Mouse (Mus musculus): ENCODE results near the gene Ttc7. TPM values are rescaled to one million over a fixed set of nuclear protein-coding genes. Genes with fewer than 3 reads are reported as not detected.

Gene Ttc7
- polyA plus RNA-seq, 1 experiment from 2014 or later, result 4.9 TPM

DNA sequence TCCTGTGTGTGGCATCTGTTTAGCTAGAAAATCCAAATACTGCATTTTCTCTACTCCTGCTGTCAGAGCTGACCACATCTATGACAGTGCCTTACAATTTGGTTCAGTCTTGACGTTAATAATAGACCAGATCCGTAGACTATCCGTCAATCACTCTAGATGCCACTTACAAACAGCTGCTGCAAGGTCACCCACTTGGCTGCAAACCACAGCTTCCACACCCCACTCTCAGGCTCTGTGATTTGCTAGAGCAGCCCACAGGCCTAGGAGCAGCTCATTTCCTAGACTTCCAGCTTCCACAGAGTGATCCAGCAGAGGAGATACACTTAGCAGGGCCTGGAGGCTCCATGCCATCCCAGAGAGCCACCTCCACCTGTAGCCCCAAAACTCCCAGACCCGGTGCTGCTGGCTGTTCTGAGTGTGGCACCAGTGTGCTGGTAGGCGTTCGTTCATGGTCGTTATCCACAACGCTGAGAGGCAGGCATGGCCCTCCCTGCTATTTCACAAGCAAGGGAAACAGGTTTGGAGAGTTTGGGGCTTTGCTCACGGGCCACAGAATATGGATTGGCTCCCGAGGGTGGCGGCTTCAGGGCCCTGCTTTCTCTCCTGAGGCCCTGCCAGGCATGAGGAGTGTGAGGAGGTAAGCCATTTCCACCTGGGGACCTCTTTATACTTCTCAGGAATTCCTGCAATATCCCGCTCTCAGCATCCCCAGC, 26.5 kb downstream of the Ttc7 start:
- no peak for ATAC-seq (replicated peaks)
- no peak overlapping the region for H3K4me3 ChIP-seq
- no peaks in the 10 kb centered on the region; the same call in 1 of the 2 replicates for H3K27me3 ChIP-seq (replicated peaks)
- H3K27ac ChIP-seq, result no peak overlapping the region
- 81% methylated on average over 12 of the region's 12 CpGs for WGBS
- no peaks in the 10 kb centered on the region for H3K36me3 ChIP-seq (replicated peaks)
- no peak overlapping the region for H3K9ac ChIP-seq
- no peak overlapping the region for H3K4me2 ChIP-seq
- H3K9me3 ChIP-seq, result no peaks in the 10 kb centered on the region
- H3K4me1 ChIP-seq, result no peaks in the 10 kb centered on the region

DNA sequence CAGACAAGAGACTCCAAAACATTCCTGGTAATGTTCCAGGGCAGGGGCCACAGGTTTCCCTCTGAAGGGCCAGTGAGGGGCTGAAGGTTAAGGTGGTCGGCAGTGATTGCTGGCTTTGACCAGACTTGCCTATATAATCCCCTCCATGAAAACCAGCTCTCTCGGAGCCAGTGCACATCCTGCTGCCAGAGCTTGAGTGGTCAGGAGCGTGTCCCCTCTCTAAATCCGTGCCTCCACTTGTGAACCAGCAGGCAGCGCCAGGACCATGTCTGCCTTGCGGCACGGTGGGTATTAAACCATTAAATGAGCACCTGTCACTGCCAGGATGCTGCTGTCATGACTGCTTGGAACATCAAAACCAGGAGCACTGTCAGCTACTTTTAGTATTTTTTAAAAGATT, 27.8 kb downstream of the Ttc7 start:
- no peak overlapping the region for H3K27ac ChIP-seq
- no peak for ATAC-seq (replicated peaks)
- no peak overlapping the region for H3K4me3 ChIP-seq
- no peak overlapping the region for H3K4me2 ChIP-seq
- no peak overlapping the region for H3K9ac ChIP-seq
- no peaks in the 10 kb centered on the region for H3K36me3 ChIP-seq (replicated peaks)
- WGBS, result 82% methylated on average over 7 of the region's 7 CpGs
- no peaks in the 10 kb centered on the region for H3K9me3 ChIP-seq
- H3K4me1 ChIP-seq, result peaks cover 7% of the 10 kb centered on the region
- H3K27me3 ChIP-seq (replicated peaks), result no peaks in the 10 kb centered on the region; the same call in 1 of the 2 replicates

DNA sequence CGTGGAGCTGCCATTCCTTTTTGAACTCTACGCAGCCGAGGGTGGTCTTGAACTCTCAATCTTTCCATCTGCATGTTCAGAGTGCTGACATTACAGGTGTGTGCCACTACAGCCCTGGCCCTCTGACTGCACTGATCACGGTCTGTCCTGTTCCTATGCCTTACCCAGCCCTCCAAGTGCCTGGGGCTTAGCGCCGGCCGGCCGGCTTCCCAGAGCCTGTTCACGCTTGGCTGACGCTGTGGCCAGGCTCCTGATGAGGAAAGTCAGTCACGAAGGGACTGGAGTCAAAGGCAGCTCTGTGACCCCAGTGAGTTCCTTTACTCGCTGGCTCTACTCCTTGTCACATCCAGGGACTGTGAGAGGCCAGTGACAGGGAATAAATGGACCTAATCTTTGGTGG, 29.7 kb downstream of the Ttc7 start:
- no peak overlapping the region for H3K4me3 ChIP-seq
- WGBS, result 29% methylated on average over 12 of the region's 12 CpGs
- no peak for ATAC-seq (replicated peaks)
- no peak overlapping the region for H3K9ac ChIP-seq
- no peaks in the 10 kb centered on the region for H3K9me3 ChIP-seq
- H3K36me3 ChIP-seq (replicated peaks), result no peaks in the 10 kb centered on the region
- peaks cover 7% of the 10 kb centered on the region for H3K4me1 ChIP-seq
- H3K4me2 ChIP-seq, result no peak overlapping the region
- H3K27ac ChIP-seq, result no peak overlapping the region
- no peaks in the 10 kb centered on the region; the same call in 1 of the 2 replicates for H3K27me3 ChIP-seq (replicated peaks)

DNA sequence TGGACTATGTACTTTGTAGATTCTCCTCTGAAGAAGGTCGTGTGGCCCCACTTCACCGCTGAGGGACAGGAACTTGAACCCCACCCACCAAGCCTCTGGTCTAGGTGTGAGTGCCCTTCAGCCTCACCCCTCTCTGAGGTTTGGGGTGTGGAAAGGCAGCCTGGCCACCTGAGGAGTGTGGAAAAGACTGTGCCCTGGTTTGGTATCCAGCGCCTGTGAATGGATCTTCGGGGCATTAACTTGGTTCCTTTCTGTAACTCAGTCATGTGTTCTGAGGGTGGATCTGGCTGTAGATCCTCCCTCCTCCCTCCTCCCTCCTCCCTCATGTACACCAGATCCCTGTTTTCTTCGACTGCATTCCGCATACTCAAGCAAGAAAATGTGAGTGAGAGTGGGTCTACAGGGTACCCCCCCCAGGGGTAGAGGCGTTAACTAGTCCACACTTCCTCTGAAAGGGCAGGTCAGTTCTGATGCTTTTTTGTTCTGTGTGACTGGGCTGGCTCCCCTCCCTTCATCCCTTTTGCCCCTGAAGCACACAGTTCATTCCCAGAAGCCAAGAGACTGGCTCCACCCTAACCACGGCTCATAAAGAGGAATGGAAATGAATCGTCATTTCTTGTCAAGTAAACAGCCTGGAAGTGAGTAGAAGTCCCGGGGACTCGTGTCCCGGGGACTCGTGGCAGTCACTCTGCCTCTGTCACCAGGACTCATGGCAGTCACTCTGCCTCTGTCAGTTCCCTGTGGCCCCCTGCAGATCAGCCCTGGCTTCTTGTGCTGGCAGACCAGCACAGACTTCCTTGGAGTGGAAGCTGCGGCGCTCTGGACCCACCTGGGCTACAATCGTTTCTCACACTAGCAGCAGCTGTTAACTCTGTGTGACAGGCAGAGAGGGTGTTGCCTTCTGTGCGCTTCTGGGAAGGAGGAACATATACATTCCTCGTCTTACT, 30.5 kb downstream of the Ttc7 start:
- no peak overlapping the region for H3K27ac ChIP-seq
- H3K4me1 ChIP-seq, result peaks cover 7% of the 10 kb centered on the region
- no peak overlapping the region for H3K9ac ChIP-seq
- H3K9me3 ChIP-seq, result no peaks in the 10 kb centered on the region
- H3K4me3 ChIP-seq, result no peak overlapping the region
- 63% methylated on average over 18 of the region's 18 CpGs for WGBS
- H3K27me3 ChIP-seq (replicated peaks), result no peaks in the 10 kb centered on the region; the same call in 1 of the 2 replicates
- H3K4me2 ChIP-seq, result no peak overlapping the region
- H3K36me3 ChIP-seq (replicated peaks), result no peaks in the 10 kb centered on the region
- ATAC-seq (replicated peaks), result no peak

DNA sequence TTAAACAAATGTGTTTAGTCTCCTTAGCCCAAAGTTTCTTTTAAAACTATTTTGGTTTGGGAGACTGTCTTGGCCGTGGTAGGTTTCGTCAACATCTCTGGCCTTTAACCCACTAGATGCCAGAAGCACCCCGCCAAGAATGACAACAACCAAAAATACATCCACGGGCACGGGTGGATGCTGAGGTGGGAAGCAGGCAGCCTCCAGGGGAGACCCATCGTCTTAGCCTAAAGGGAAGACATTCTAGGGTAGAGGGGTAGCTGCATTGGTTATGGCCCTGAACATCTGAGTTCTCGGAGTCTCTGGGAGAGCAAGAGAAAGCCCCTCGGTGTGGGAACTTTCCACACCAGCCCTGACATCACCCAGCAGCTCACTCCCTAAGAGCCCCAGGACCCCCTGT, 31.4 kb downstream of the Ttc7 start:
- no peaks in the 10 kb centered on the region for H3K36me3 ChIP-seq (replicated peaks)
- no peak for ATAC-seq (replicated peaks)
- no peak overlapping the region for H3K4me3 ChIP-seq
- H3K27me3 ChIP-seq (replicated peaks), result no peaks in the 10 kb centered on the region; the same call in 1 of the 2 replicates
- 84% methylated on average over 8 of the region's 8 CpGs for WGBS
- H3K4me2 ChIP-seq, result no peak overlapping the region
- no peak overlapping the region for H3K9ac ChIP-seq
- peaks cover 7% of the 10 kb centered on the region for H3K4me1 ChIP-seq
- no peak overlapping the region for H3K27ac ChIP-seq
- no peaks in the 10 kb centered on the region for H3K9me3 ChIP-seq

DNA sequence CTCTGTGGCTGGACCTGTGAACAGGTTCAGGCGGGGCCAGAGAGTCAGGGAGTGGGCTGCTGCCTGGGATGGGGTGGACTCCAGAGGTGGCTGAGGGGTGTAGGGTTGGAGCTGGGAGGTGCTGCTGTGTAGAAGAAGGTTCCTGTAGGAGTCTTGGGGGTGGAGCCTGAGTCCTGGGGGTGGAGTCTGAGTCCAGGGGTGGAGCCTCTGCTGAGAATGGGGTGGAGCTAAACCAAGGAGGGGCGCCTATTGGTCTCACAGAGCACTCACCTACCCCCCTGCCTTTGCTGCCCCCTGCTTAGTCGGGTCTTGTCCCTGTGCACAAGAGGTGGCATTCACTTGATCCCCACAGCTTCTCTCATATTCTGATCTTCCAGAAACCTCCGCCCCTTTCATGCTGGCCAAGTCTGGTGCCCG, 31.9 kb downstream of the Ttc7 start:
- no peak overlapping the region for H3K27ac ChIP-seq
- no peaks in the 10 kb centered on the region; the same call in 1 of the 2 replicates for H3K27me3 ChIP-seq (replicated peaks)
- no peak overlapping the region for H3K4me3 ChIP-seq
- WGBS, result 51% methylated on average over 5 of the region's 5 CpGs
- 0 out of 2 replicates have a peak overlapping the region, but pooled peaks have one; percentile 15 for H3K9ac ChIP-seq
- H3K4me2 ChIP-seq, result peak overlapping the region; percentile 24; the same call in 1 of the 2 replicates
- no peaks in the 10 kb centered on the region for H3K36me3 ChIP-seq (replicated peaks)
- H3K9me3 ChIP-seq, result no peaks in the 10 kb centered on the region
- H3K4me1 ChIP-seq, result peaks cover 7% of the 10 kb centered on the region
- ATAC-seq (replicated peaks), result peak; percentile 68

DNA sequence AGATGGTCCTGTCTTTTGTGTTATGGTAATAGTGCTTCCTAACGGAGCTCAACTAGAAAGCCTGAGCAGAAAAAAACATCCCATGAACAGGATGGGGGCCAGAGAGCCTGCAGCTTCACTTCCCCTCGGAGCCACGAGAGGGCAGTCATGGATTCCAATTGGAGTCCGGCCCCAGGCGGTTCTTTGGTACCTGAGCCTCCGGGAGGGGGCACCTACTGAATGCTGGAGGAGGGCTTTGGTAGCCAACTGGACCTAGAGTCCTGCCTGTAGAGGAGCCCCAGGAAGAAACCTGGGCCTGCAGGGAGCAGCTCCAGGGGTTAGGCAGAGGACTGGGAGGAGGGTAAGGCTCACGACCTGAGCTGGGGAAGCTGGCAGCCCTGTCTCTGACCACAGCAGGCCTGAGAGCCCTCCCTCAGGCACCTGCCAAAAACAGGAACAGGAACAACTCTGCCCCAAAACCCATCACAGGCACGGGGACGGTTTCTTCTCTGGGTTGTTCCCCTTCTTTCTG, 32.4 kb downstream of the Ttc7 start:
- Histone ChIP-seq H3K36me3 (replicated peaks) (no peaks in the 10 kb centered on the region), H3K27me3 (replicated peaks) (no peaks in the 10 kb centered on the region; the same call in 1 of the 2 replicates), H3K4me3 (no peak overlapping the region), H3K4me2 (peak overlapping the region; percentile 24), H3K27ac (no peak overlapping the region), H3K9me3 (no peaks in the 10 kb centered on the region), H3K9ac (0 out of 2 replicates have a peak overlapping the region, but pooled peaks have one; percentile 15), H3K4me1 (peaks cover 7% of the 10 kb centered on the region)
- 12% methylated on average over 9 of the region's 9 CpGs for WGBS
- peak; percentile 81 for ATAC-seq (replicated peaks)

DNA sequence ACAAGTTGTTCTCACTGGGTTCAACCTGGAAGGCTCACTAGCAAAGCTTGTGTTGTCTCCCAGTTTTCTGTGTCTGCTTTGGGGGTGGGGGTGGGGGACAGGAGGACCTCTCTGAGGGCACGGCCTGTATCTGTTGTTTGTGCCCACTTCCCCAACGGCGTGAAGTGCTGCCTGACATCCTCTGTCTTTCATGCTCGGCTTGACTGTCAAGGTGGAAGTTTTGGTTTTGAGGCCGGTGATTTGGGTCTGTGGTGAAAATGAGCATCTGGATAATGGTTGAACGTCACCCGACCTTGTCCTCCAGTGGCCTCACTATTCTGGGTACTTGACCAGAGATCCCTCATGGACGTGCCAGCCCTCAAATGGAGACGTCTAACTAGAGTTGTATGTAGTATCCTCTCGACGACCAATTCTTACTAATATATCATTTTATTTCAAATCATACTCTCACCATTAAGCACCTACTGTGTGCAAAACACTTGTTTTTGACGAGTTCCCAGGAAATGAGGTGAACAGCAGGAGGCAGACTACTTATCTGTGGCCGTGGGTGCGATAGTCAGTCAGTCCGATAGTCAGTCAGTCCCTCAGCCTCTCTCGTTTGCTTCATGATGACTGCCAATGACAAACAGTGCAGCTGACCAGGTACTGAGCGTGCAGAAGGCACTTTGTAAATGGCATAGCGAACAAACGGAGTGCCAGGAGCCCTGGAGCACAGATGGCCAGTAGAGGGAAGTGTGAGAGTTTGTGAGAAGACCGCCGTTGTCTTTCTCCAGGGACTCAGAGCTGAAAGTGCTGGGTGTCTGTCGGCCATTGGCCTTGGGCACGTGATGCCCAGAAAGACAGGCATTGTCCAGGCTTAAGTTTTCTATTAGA, 33.4 kb downstream of the Ttc7 start:
- 83% methylated on average over 23 of the region's 23 CpGs for WGBS
- H3K4me2 ChIP-seq, result no peak overlapping the region
- H3K9me3 ChIP-seq, result no peaks in the 10 kb centered on the region
- H3K4me1 ChIP-seq, result peaks cover 7% of the 10 kb centered on the region
- H3K36me3 ChIP-seq (replicated peaks), result no peaks in the 10 kb centered on the region
- no peak overlapping the region for H3K27ac ChIP-seq
- H3K27me3 ChIP-seq (replicated peaks), result no peaks in the 10 kb centered on the region; the same call in 1 of the 2 replicates
- ATAC-seq (replicated peaks), result no peak
- H3K9ac ChIP-seq, result no peak overlapping the region
- no peak overlapping the region for H3K4me3 ChIP-seq

DNA sequence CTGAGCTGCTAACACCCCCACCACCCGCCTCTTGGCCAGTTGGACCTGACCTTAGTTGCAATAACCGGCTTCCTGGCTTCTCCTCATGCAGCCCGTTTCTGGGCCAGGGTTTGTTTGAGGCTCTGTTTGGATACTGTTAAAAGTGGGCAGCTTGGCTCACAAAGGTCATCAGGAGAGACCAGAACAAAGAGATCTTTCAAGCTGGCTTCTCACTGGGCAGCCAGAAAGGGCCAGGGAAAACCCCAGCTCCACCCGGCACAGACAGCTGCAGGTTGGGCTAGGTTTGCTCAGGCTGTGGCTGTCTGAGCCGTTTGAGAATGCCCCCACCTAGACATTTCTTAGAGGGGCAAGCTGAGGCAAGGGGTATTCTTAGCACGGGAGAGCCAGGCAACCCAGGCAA, 34.6 kb downstream of the Ttc7 start:
- no peaks in the 10 kb centered on the region for H3K36me3 ChIP-seq (replicated peaks)
- H3K9ac ChIP-seq, result no peak overlapping the region
- H3K4me1 ChIP-seq, result peaks cover 7% of the 10 kb centered on the region
- 35% methylated on average over 6 of the region's 6 CpGs for WGBS
- no peaks in the 10 kb centered on the region; the same call in 1 of the 2 replicates for H3K27me3 ChIP-seq (replicated peaks)
- H3K4me2 ChIP-seq, result no peak overlapping the region
- no peak overlapping the region for H3K27ac ChIP-seq
- H3K4me3 ChIP-seq, result no peak overlapping the region
- ATAC-seq (replicated peaks), result no peak
- H3K9me3 ChIP-seq, result 0 out of 2 replicates have a peak, but pooled peaks cover 4% of the 10 kb centered on the region

DNA sequence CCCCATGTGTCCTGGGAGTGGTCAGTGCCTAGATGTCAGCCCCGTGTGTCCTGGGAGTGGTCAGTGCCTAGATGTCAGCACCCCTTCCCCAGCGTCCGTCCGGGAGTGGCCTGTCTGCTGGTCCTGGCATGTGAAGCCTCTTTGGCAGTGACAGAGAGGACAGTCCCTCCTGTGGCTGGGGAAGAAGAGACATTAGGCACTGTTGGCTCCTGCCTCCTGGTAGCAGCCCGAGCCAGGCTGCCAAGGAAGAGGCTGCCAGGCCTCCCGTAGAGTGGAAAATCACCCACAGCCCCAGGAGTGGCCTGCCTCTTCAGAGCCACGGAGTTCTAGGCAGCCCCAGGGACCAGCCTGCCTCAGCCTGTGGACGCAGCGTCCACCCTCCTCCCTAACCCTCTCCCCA, 35.3 kb downstream of the Ttc7 start:
- WGBS, result 68% methylated on average over 9 of the region's 9 CpGs
- 0 out of 2 replicates have a peak, but pooled peaks cover 4% of the 10 kb centered on the region for H3K9me3 ChIP-seq
- H3K4me3 ChIP-seq, result no peak overlapping the region
- H3K27me3 ChIP-seq (replicated peaks), result no peaks in the 10 kb centered on the region
- no peak for ATAC-seq (replicated peaks)
- no peak overlapping the region for H3K27ac ChIP-seq
- no peaks in the 10 kb centered on the region for H3K36me3 ChIP-seq (replicated peaks)
- H3K9ac ChIP-seq, result no peak overlapping the region
- no peak overlapping the region for H3K4me2 ChIP-seq
- H3K4me1 ChIP-seq, result peaks cover 7% of the 10 kb centered on the region

DNA sequence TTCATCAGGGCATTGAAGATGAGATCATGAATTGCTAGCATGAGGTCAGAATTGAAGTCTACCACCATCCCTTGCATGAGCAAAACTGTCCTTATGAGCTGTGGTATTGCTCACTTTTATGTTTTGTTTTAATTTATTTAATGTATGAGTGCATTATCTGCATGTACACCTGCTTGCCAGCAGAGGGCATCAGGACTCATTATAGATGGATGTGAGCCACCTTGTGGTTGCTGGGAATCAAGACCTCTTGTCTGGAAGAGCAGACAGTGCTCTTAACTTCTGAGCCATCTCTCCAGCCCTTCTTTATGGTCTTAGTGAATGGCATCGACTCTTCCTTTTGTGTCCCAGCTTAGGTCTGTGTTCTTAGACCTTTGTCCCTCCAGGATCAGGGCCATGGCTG, 39.0 kb downstream of the Ttc7 start:
- Histone ChIP-seq H3K36me3 (replicated peaks) (no peaks in the 10 kb centered on the region), H3K9me3 (0 out of 2 replicates have a peak, but pooled peaks cover 4% of the 10 kb centered on the region), H3K9ac (no peak overlapping the region), H3K4me3 (no peak overlapping the region), H3K4me1 (peaks cover 12% of the 10 kb centered on the region), H3K27me3 (replicated peaks) (no peaks in the 10 kb centered on the region), H3K4me2 (no peak overlapping the region), H3K27ac (no peak overlapping the region)
- WGBS, result 89% methylated on average over 1 of the region's 1 CpGs
- no peak for ATAC-seq (replicated peaks)

Measured in midbrain, embryonic 15.5 days (tissue).